Mouse (Mus musculus): ENCODE data around the gene Gm10073. TPM values are rescaled to one million over a fixed set of nuclear protein-coding genes. Genes with fewer than 3 reads are reported as not detected.
"Not testable (repeated sequence)": the region's sequence is repeated elsewhere in the genome, so short reads cannot be mapped to it uniquely, and the experiment has no call there.

The Gm10073 gene
- total RNA-seq, 2 experiments from 2014 or later, result 122 to 132 TPM

DNA sequence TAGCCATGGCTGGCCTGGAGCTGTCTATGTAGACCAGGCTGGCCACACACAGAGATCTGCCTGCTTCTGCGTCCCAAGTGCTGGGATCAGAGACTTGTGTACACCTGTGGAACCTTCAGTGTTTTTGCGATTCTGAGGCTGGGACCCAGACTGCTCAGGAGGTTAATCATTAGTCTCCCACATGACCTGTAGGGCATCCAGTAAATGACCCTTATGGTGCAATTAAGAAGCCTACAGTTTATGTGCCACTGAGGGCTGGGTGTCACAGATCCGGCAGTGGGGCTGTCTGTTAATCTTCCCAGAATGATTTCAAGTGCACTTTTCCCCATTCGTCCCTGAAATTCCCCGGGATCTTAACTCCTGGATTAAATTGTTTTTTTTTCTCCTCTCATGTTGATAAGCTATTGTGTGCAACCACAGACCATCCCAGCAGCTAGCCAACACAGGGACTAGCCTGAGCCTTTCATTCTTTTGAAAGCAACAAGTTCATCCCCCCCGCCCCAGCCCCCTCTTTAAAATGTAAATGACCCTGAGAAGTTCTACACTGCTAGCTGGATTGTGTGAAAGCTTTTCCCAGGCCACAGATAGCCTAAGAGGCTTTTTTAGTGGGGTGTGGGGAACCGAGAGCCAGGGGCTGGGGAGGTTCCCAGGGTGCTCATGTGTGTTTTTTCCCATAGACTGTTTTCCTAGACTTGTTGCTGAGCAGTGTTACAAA is 26.2 kb upstream of the Gm10073 start:
- no peak for DNase-seq (ENCODE audit: low spot score in 2 of 2)

- DNase-seq (ENCODE audit: low spot score in 2 of 2), result no peak
Observed at GRCm38 (mm10) chr8:106597067-106597466, 23.8 kb upstream of the Gm10073 start.

DNA sequence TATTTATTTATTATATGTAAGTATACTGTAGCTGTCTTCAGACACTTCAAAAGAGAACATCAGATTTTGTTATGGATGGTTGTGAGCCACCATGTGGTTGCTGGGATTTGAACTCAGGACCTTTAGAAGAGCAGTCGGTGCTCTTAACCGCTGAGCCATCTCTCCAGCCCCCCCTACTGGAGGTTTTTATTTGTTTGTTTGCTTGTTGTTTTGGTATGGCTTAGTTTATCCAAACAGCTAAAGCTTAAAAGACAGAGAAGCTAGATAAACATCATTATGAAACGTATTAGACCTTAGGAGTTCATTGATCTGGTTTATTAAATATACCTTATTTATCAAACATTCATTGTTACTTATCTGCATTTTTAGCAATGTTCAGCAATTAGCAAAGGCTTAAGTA is 22.4 kb upstream of the Gm10073 start:
- not testable (repeated sequence) for DNase-seq (ENCODE audit: low spot score in 2 of 2)

- no peak for DNase-seq (ENCODE audit: low spot score in 2 of 2)
Observed at GRCm38 (mm10) chr8:106592458-106592857, 19.2 kb upstream of the Gm10073 start.

DNA sequence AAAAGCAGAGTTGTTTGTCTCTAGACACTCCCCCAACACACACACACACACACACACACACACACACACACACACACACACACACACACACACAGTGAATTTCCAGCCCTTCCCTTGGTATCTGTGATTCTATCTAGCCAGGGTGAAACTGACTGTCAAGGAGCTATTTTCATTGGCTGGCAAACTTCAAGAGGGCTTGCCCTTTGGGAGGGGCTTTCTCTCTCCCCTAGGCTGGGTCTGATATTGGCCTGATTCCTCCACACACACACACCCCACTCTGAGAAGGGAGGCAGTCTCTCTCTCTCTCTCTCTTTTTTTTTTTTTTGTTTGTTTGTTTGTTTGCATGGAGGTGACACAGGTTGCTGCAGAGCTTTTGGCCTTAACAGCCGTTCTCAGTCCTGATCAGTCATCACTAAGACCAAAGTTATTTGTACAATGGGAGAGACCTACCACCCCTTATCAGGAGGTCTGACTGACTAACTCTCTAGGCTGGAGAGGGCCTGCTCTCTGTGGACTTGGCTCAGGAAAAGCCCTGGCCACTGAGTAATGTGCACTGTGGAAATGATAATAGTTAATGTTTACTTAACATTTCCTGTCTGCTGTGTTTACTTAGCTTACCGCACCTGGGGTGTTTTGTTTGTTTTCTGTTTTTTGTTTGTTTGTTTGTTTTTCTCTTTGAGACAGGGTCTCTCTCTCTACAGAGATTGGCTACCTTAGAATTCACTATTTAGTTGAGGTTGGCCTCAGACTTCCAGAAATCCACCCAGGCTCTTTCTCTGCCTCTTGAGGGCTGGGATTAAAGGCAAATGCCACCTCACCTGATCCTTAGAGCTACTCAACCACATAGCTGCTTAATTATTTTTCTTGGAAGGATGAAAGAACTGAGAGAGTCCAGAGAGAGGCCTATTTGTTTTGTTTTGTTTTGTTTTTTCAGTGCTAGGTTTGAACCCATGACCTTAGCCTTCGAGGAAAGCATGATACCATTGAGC is 15.5 kb upstream of the Gm10073 start:
- no peak for DNase-seq (ENCODE audit: low spot score in 2 of 2)

DNA sequence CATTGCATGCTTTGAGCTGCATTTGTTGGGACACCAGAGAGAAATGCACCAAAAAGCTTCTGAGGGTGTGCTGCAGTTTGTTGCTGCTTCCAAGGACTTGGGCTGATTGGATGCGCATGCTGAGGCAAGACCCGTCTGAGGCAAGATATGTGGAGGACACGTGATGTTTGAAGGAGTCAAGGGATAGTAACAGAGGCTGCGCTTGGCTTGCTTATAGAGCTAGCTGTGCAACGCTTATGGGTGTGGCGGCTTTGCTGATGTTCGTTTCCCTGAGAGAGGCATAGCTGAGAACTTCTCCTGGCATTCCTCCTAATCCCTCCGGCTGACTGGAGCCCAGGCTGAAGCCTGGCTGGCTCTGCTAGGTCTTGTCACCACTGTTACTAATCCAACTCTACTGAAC is 13.6 kb upstream of the Gm10073 start:
- no peak for DNase-seq (ENCODE audit: low spot score in 2 of 2)

- no peak for DNase-seq (ENCODE audit: low spot score in 2 of 2)
Observed at GRCm38 (mm10) chr8:106585671-106586037, 12.4 kb upstream of the Gm10073 start.

DNA sequence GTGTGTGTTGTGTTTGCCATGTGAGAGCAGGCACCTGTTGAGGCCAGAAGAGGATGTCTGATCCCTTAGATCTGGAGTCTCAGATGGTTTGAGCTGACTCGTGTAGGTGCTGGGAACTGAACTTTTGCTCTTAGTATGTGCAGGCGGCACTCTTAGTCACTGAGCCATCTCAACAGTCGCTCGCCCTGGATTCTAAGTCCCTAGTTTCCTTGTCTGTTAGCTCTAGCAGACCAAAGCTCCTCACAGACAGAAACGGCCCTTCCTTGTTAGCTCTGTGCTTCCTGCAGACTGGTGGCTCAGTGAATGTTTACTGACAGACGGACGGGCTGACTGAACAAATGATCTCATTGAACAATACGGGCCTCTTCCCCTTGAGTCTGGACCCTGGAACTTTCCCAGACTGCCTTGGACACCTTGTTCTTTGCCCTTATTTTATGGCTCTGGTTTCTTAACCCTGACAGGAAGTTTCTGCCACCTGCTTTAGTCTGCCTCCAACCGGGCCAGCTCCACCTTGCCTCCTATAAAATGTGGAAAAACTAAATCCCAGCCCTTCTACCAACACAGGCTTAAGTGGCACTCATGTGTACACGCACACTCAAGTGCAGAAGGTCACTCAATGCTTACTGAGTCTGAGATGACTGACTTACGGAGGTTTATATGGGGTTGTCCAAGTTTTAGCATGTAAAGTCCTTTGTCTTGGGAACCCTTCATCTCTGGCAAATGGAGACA is 11.8 kb upstream of the Gm10073 start:
- no peak for DNase-seq (ENCODE audit: low spot score in 2 of 2)

DNA sequence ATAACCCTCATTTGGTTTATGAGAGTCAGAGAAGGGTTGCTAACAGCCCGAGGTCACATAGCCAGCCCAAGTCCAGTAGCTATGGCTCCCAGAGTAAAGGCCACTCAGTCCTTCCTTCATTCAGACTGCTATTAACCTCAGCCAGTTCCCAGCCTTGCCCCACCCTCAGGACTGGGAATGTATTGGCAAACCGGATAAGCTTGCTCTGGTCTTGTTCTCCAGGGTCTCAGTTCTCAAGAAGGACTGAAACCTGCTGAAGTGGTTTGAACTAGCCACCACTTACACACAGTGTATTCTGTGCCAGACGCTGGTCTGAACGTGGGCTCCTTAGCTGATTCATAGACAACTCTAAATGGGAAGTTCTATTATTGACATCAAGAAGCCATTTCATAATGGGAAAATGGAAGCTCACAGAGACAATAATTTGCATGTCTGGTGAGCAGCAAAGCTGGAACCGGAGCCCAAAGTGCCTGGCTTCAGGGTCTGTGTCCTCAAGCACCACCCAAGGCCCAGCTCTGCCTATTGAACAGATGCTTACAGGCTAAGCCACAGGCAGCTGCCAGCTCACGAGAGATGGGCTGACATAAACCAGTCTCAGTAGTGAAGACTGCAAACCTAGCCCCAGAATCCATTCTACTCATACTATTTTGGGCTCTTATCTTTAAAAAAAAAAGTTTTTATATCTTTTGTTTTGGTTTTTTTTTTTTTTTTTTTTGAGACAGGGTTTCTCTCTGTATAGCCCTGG is 8.3 kb upstream of the Gm10073 start:
- DNase-seq (ENCODE audit: low spot score in 2 of 2), result no peak

GRCm38 (mm10) chr8:106579510-106579909 is 6.2 kb upstream of the Gm10073 start:
- no peak for DNase-seq (ENCODE audit: low spot score in 2 of 2)

DNA sequence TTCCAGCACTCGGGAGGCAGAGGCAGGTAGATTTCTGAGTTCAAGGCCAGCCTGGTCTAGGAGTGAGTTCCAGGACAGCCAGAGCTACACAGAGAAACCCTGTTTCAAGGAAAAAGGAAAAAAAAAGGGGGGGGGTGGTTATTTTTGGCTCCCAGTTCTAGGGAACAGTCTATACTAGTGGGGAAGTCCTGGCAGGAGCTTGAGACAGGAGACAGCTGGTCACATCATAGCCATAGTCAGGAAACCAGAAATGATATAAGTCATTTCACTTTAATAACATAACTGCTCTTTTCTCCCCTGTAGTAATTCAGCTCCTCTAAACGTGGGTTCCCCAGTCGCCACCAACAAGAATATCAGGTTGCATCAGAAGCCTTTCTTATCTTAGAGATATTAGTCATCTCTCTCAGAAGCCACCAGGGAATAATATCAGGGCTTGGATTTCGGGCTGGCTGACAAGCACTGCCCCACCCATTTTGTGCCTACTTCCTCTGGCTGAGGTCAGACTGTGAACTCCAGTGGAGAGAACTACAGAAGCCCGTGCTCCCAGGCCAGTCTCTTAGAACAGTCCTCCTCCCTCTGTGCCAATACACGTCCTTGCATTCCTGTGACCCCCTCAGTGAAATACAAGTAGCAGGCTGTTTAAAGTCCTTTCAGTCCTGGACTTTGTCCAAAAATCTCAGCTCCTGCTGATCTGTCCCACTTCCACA is 3.7 kb upstream of the Gm10073 start:
- no peak for DNase-seq (ENCODE audit: low spot score in 2 of 2)

DNA sequence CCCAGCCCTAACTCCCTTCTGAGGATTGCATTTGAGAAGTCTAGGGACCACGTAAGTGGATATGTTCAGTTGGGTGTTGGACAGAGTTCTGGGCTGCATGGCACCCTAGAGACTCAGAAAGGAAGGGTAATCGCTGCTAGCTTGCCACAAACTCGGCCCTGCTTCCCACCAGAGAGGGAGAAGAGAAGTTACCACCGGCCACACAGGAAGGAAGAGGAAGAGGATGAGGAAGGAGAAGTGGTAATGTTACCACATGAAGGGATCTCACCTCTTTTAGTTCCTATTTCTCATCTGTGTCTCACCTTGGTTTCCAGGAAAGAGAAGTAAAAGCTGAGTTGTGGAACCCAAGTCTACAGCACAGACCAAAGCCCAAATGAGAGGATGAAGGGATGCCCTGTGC is 1.0 kb upstream of the Gm10073 start:
- no peak for DNase-seq (ENCODE audit: low spot score in 2 of 2)

DNA sequence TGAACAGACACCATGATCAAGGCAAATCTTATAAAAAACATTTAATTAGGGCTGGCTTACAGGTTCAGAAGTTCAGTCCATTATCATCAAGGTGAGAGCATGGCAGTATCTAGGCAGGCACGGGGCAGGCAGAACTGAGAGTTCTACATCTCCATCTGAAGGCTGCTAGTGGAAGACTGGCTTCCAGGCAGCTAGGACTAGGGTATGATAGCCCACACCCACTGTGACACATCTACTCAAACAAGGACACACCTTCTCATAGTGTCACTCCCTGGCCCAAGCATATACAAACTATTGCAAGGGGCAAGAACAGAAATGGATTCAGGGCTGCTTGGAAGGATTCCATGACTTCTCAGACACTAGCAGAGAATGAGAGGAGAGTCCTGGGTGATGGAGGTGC is 1.1 kb downstream of the Gm10073 start:
- DNase-seq (ENCODE audit: low spot score in 2 of 2), result not testable (repeated sequence)

DNA sequence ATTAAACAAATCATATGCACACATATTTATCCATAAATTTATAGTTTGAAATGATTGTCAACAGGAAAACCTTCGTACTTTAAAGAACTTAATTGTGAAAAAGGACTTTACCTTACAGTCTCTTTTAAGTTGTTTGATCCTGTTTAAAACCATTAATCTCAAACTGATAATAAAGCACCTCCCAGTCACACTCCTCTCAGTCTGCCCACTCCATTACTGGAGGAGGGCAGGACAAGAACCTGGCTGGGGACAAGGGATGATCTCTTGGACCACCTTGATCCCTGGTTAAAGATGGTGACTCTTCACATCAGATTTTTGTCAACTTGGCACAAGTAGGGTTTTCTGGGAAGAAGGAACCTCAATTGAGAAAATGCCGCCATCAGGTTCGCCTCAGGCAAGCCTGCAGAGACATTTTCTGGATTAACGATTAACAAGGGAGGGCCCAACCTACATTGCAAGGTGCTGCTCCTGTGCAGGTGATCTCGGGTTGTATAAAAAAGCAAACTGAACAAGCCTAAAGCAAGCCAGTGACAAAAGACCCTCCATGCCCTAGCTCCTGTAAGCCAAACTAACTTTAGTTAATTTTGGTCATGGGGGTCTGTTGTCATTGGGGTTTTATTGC is 1.6 kb downstream of the Gm10073 start:
- no peak for DNase-seq (ENCODE audit: low spot score in 2 of 2)

DNA sequence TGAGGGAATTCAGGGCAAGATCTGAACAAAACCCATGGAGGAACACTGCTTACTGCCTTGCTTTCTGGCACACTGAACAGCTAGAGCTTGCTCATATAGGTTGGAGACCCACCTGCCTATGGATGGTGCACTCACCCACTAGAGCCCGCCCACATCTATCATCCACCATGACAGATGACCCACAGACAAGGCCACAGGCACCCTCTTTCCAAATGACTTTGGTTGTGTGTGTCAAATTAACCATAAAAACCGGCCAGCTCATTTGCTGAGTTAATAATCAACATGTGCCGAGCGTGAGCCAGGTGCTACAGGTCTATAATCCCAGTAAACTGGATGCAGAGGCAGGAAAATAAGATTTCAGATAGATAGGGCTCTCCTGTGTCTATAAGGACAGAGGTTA is 2.9 kb downstream of the Gm10073 start:
- no peak for DNase-seq (ENCODE audit: low spot score in 2 of 2)

- DNase-seq (ENCODE audit: low spot score in 2 of 2), result no peak
Observed at GRCm38 (mm10) chr8:106569006-106569405, 4.3 kb downstream of the Gm10073 start.

DNA sequence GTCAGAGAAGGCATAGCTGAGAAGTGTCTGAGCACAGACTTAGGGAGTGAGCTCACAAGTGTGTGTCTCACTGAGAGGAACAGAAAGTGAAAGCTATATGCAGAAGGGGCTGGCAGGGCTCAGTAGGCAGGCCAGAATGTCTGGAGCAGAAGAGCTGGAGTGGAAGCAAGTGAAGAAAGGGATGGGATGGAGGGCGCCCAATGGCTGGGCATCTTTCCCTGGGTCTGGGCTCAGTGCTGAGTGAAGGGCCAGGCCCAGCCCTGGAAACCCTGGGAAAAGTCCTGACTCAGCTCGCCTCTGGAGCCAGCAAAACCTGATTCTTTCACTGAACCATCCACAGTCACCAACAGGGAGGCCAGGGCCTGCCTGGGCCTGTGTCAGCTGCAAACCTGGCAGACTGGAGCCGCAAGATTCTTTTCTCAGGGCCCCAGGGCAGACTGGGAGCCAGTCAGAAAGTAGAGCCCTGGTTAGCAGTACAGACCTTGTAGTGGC is 9.5 kb downstream of the Gm10073 start:
- DNase-seq (ENCODE audit: low spot score in 2 of 2), result peak; percentile 13 to 16

DNA sequence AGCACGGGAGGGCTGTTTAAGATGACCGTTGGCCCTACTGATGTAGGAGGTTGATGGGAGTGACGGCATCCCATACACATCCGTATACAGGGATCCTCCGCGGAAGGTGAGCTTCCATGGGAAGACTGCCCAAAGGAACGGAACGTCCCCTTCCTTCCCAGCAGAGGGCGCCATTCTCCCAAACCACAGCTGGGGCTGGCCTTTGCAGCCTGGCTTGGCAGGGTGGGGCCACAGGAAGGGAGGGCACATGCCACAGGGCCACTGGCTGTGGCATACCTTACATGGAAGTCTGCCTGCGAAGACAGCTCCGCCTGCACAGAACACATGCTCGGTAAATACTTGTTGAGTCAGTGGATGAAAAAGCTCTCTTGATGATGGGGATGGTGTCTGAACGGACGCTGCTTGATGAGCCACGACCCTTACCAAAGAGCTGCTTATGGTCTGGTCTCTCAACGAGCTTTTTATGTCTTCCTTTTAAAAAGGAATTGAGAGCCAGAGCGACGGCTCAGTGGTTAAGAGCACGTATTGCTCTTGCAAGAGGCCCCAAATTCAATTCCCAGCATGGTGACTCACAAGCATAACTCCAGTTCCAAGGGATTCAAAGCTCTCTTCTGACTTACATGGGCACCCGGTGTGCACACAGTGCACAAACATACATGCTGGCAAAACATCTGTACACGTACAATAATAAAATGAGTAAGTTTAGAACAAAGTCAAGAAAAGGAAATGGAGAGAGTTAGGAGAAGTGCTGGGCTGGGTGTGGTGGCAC is 12.0 kb downstream of the Gm10073 start:
- DNase-seq (ENCODE audit: low spot score in 2 of 2), result peak; percentile 36 to 50

- DNase-seq (ENCODE audit: low spot score in 2 of 2), result no peak
Observed at GRCm38 (mm10) chr8:106559844-106560243, 13.4 kb downstream of the Gm10073 start.
